Mouse (Mus musculus) kidney, postnatal 14 days (tissue): Measurements from ENCODE around the gene Rnase4.

Experiments used
- DNase-seq: peaks from one replicate; pipeline ENCODE4 v3.0.0; 2022; ENCODE audit warnings: mixed read lengths

Gene Rnase4

GRCm38 (mm10) chr14:51088970-51089673, 1.8 kb upstream of the Rnase4 start:
- DNase-seq, result peak; percentile 97

GRCm38 (mm10) chr14:51089674-51090076, 1.2 kb upstream of the Rnase4 start:
- no peak for DNase-seq

- peak; percentile 88 for DNase-seq
Measured at GRCm38 (mm10) chr14:51090077-51090781, 648 bp upstream of the Rnase4 start.

- DNase-seq, result no peak
Measured at GRCm38 (mm10) chr14:51092073-51092620, 1.3 kb downstream of the Rnase4 start.

DNA sequence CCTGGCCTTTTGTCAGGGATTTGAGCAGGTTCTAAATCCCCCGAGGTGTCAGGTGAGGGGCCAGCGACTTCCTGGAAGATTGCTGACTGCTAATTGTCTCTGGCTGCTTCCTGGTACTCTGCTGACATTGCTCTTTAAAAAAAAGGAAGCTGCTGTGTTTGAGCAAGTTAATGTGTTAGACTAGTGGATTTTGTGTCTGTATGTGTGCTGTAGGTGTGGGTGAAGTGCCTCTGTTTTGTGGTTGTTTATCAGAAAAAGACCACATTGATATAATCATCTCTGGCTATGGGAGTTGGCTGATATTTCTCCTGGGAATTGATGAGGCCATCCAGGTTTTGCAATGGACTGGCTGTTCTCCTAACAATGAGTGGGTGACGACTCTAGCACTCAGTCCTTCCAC, 2.6 kb downstream of the Rnase4 start:
- DNase-seq, result no peak

DNA sequence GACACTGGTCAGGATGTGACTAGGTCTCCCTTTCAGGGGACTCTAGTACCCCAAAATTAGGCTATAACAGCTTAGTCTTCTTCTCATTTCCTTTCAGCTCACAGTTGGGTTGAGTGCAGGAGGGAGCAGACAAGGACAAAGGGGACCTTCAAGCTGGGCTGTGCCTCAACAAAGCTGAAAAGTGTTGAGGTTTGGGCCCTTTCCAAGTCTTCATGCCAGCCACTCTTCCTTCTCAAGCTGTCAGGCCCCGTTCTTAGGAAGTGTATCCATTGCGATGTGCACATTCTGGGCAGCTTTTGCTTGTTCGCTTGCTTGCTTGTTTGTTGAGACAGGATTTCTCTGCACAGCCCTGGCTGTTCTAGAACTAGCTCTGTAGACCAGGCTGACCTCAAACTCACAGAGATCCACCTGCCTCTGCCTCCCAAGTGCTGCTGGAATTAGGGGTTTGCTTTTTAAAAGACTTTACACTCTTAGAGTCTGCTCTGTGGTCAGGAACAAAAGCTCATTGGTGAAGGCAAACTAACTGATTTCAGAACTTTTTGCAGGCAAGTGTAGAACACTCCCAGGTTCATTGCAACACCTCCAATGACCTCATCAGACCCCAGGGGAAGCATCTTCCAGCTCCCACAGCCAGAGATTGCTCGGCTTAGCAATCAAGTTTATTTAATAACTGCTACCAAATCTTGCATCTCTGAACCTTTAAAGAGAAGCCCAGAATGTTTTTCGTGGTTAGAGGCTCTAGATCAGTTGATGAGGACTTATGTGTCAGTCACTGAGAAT, 3.4 kb downstream of the Rnase4 start:
- DNase-seq, result no peak

- DNase-seq, result no peak
Measured at GRCm38 (mm10) chr14:51094921-51095320, 4.0 kb downstream of the Rnase4 start.

DNA sequence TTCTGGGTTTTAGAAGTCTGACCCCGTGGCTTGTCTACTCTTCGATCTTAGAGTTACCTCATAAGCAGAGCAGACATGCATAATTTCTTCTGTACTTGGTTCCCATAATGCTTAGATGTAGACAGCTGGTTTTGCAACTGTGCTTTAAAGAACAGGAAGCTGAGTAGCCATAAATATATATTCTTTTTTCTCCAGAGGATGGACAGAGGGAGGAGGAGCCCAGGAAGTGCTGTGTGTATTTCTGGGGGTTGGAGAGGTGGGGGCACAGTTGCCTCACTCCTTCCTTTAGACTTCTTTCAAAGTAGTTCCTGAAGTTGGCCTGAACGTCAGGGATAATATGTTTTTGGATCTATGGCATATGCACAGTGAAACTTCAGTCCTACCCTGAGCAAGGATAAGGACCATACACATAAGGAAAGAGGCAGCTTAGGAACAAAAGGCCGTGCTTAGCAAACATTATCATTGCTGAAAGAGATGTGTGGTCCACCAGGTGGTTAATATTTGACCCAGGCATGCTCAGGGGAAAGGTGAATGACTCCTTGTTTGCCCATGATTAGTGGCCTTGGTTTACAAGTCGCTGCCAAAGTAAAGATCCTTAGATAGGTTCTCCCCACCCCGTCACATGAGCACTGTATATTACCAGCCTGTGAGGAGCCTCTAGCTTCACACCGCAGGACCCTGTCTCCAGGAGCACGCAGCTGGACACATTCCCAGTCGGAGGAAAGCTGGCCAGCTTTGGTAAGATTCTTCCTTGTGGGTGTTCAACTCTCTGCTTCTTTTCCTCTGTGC, 5.1 kb downstream of the Rnase4 start:
- peak; percentile 55 for DNase-seq

DNA sequence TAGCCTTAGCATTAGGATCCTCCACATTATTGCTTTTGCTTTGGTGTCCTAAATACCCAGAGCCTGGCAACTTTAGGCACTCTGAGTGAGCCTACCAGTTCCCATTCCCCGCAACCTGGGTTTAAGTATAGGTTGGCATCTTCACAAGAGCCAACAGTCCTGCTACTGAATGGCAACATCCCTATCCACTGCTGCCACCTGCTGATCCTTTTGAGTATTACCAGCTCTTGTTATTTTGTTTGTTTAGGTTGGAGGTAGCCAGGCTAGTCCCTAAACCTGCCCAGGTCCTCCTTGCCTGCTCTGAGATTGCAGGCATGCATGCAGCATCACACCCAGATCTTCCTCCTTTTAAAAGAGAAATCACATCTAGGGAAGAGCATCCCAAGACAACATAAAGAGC, 7.4 kb downstream of the Rnase4 start:
- peak; percentile 89 for DNase-seq

- no peak for DNase-seq
Measured at GRCm38 (mm10) chr14:51098921-51099320, 8.0 kb downstream of the Rnase4 start.

DNA sequence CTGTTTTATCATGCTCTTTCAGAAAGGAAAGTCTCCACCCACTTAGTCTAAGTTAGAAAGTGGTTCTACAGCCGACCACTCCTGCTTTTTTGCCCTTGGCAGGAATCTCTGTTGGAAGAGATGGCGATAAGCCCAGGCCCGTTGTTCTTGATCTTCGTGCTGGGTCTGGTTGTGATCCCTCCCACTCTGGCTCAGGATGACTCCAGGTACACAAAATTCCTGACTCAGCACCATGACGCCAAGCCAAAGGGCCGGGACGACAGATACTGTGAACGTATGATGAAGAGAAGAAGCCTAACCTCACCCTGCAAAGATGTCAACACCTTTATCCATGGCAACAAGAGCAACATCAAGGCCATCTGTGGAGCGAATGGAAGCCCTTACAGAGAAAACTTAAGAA, 10.4 kb downstream of the Rnase4 start:
- DNase-seq, result no peak

DNA sequence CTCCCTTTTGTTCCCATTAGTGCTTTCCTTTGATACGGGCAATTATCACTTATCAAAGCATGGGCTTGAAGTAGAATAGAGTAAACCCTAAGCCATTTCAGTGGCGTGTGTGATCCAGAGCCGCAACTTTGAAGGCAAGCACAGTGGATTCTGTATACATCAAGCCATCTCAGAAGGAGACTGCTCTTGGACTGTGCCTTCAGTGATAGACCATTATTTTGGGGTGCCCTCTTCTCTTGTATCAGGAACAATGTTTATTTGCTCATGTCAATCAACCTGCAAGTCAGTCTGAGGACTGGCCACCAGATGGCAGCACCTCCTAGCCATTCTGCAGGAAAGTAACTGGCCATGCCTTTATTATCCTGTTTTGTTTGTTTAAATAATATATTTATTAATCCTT, 12.3 kb downstream of the Rnase4 start:
- DNase-seq, result peak; percentile 71

DNA sequence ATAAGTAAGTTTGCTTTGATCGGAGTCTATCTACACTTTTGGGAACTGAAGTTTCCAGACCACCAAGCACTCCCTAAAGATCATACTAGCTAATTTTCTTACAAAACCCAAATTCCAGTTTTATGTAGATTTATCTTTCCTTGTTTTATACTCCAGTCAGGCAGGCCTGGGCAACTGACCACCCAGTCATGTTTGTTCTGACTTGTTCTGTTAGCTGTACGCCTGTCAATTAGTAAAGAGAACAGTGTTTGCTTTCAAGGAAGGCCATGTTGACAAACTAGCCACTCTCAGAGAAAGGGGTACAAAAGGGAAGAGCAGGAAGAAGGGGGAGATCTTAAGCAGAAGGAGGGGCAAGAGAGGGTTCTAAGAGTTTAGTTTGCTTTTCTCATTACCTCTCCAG, 13.5 kb downstream of the Rnase4 start:
- no peak for DNase-seq

DNA sequence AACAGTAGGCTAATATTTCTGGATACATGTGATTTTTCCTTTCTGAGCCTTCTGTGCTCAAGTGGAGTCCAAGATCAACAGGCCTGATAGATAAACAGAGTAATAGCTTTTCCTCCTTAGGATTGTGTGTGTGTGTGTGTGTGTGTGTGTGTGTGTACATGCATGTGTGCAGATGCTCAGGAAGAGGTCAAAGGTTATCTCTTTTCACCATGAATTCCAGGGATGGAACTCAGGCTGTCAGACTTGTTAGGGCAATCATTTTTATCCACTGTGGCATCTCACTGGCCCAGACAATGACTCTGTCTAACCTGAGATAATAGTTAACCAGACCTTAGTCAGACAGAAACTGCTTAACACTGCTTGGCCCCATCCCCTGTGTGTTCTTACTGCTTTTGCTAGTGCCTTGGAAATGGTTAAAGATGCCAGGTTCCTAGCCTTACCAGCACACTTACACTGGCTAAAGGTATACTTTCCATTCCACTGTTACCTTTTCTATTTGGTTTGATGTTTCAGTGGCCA, 15.6 kb downstream of the Rnase4 start:
- no peak for DNase-seq

DNA sequence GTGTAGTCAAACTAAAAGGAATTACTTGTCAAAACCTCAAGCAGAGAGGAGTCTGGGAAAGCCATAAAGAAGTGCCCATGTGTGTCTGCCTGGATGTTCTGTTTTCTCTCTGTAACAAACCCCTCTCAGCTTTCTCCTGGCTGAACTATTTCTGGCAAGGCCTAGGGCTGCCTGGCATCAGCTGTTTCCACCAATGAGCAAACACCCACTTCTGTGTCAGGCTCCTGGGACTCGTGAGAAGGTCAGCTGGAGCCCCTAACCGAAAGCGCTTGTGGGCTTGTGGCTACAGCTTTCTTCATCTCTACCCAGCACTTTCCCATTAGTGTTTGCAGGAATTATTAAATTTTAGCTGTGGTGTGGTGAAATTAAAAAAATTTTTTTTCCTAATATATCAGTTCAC, 21.1 kb downstream of the Rnase4 start:
- DNase-seq, result no peak

- DNase-seq, result no peak
Measured at GRCm38 (mm10) chr14:51113476-51113875, 22.6 kb downstream of the Rnase4 start.

DNA sequence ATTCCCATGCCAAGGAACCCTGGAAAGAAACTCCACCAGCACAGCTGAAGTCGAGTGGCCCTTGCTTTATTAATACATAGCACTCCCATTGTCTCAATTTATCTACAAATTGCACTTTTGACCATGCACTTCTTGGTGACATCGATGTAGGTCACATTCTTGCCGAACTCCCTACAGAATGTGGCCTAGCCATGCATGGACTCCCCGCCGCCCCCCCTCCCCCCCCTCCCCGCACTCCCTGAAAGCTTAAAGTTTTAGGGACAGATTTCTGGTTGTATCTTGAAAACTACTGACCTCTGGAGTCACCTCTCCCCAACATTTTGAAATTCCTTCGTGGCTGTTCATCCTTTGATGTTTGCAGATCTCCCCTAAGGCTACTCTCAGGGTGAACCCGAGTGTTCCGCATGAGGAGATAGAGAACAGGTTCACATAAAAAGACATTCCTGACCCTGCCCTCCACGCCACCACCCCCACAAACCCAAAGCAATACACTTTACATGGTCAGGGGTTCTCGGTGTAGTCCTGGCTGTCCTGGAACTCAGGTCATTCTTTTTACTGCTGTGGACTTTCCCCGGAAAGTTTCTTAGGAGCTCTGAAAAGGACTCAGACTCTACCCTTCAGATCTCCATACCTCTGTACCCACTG, 23.2 kb downstream of the Rnase4 start, which contains the start of gene Eddm3b:
TSS of gene Eddm3b (plus strand) at position 511 of the 645 bp plus-strand sequence.
- peak; percentile 51 for DNase-seq

DNA sequence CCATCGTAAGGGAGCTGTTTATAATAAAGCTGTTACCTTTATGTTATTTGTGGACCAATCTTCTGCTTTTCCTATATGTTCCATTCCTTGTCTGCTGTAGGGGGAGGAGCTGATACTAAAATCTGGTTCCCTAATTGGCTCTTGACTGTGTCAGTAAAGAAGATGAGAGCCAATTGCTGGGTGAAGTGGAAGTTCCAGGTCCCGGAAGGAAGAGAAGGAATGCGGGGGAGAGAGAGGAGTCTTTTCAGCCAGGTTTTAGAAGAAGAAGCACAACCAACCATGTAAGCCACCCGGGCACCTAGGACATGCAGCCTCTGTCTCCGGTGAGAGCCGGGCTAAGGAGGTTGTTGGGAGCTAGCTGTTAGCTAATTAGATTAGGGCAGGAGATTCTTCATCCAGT, 34.8 kb downstream of the Rnase4 start:
- no peak for DNase-seq

DNA sequence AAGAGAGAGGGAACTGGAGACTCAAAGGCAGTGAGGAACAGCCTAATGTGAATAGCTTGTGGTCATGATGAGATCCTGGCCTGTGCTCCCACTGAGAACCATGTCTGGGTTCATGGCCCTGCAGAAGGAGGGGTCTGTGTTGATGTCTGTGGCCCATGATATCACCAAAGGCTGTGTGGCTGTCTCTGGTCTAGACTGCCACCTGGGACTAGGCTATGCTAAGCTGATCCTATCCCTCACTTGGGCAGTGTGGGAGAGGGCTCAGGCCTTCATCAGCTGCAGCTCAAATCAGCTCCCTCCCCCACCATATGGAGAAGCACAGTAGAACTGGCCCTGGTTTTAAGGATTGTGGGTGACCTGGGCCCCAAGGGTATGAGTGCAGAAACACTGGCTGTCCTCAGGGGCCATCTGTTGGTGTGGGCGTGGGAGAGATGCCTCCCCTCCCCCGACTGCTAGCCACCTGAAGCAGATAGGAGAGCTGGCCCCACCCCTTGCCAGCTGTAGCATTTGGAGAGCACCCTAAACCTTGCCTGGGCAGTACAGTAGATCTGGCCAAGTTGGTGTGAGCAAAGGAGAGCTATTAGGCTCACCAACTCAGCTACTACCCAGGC, 36.9 kb downstream of the Rnase4 start:
- no peak for DNase-seq

DNA sequence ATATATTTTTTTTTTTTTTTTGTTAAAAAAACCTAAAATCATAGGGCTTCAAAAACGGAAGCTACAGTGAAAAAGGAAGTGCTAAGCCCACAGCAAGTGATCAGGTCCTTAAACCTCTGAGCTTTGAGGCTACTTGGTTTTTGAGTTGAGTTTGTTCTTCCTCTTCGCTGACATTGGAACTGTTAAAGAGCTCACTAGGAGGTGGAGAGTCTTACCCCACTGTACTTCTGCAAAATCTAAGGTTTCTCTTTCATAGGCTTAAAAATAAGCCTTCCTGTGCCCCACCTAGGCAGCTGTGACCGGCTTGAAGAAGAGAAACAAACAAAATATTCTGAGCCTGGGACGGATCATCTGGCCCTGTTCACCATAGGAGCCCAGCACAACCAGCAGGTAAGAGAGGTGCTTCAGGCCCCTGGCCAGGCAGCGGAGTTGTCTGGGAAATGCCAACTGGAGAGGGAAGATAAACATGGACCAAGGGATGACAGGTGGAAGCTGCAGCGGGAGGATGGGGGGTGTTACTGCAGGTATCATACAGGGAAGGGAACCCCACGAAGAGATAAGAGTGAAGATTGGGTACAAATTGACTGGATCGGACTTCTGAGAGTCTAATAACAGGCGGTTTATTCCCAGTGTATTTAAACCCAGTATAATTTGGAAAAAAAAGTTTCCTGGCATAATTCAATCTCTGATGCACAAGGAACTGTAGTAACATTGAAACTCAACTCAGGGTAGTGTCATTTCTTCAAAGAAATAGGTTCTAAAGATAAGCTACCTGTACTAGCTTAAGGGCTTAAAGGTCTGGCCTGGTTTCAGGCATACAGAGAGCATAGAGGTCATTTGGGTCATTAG, 38.1 kb downstream of the Rnase4 start:
- DNase-seq, result no peak
